Mouse (Mus musculus) heart, postnatal 25 days (tissue): ENCODE measurements around the gene Arhgap35. TPM values are rescaled to one million over a fixed set of nuclear protein-coding genes. Genes with fewer than 3 reads are reported as not detected.
A peak's percentile ranks its signal among the peaks of the same experiment; 100 is the strongest.

Source experiments
- DNase-seq: peaks from one replicate; pipeline ENCODE4 v3.0.0; 2022; ENCODE audit warnings: low spot score
- intact Hi-C: fragments of 180-260 bp; cut with DNase I; formaldehyde crosslinking; loops from one replicate; pipeline ENCODE4 v1.15.1; 2025
- total RNA-seq, 2 experiments: library from RNA; stranded (reverse); gene quantifications; 2 replicates each; pipeline ENCODE4 v1.2.3; 2021

Gene Arhgap35
- total RNA-seq, 2 experiments from 2014 or later, result 34.2 to 35.8 TPM

DNA sequence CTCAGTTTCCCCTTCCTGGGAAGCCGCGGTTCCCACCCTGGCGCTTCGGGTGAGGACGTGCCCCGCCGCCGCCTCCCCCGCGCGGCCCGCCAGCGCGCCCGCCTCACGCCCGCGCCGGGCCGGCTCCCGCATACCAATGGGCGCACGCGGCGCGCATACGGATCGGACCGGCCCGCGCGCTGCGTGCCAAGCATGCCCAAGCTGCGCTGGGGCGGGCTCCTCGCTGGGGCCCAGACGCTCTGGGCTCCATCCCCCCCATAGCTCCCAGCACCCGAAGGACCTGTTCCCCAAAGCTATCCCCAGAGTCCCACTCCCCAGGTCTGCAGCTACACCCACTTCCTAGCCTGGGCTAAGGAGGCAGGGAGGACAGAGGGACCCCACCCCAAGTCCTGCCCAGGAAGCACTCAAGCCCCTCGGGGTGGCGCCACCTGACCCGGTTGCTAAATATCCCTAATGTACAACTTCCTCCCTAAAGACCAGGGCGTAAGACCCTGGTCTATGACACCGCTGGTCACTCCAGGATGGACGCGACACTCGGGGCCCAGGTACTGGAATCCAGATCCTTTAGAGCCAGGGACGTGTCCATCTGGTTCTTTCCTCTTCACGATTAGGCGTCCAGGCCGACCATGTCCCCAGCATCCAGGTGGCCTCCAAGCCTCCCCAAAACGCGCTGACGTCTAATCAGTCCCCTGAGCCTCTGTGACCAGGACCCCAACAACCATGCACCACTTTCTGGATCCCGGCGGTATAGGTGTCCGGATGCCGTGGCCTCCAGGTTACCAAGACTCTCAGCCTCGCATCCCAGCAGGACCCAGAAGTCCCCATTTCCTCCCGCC is 138.8 kb downstream of the Arhgap35 start:
- DNase-seq, result no peak
- intact Hi-C loops, result no loop called here

DNA sequence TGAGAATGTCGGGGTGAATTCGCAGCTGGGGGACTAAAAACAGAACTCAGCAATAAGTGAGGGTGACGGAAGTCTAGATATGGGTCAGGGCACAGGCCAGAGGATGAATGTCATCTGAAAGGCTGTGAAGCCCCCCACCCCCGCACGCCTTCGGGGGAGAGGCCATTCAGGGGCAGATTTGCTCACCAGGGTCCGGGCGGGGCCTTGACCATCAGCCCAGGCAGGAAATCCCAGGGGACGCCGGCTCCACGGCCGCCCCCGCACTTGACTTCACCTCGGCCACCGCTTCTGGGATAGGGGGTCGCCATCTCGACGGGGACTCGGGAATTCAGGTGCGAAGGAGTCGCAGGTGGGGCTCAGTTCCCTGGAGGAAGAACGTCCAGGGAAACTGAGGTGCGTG is 139.5 kb downstream of the Arhgap35 start:
- intact Hi-C loops, result no loop called here
- DNase-seq, result no peak

DNA sequence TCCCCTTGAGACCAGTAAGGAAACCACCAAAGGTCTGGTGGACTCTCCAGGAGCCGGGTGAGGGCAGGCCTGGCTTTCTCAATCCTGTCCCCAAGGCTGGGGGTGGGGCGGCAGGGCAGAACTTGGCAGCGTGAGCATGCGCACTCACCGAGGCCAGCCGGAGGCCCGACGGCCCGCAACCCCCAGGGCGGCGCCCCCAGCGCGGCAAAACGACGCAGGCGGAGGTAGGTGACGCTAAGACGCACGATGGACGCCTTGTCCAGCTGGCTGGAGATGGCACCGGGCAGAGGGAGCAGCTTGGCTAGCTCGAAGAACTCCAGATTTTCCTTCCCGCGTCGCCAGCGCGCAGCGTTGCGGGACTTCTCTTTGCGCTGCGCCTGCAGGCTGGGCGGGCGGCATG is 140.3 kb downstream of the Arhgap35 start:
- no peak for DNase-seq
- intact Hi-C loops, result no loop called here

DNA sequence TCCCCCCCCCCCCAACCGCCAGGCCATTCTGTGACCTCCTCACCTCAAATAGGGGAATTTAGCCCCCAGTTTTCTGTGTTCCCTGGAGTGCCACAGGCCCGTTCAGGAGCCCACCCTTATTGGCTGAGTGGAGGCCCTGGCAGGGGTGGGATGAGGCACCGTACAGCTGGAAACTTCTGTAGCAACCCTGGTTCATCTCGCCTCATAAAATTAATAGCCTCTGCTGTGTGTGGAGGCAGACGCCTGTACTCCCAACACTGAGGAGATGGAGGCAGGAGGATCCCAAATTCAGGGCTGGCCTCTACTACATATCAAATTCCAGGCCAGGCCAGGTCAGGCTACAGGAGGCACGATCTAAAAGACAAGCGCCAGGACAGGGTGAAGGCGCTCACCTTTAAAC is 140.9 kb downstream of the Arhgap35 start:
- intact Hi-C loops, result no loop called here
- DNase-seq, result no peak

DNA sequence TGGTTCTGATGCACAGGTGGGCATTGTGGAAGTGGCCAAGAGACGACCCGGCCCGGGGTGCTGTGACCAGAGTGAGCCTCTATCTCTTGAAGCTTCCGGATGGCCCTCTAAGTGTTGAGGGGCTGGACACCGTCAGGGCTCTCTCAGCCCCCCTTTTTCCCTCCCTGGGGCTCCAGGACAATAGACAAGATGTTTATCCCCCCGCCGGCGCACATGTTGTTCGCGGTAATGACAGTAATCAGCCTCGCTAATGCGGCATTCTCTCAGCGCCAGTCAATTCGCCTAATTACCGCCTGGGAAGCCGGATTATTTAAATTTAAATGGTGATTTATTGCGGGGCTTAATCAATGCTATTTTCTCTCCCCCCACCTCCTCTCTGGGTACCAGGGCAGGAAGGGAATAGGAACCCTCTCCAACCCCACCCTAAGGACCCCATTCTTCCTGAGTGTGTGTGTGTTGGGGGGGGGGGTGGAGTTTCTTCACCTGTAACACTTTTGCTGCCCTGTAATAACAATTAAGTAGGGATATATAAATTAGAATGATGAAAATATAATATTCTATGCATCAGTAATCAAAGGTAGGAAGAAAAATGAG is 142.6 kb downstream of the Arhgap35 start:
- no peak for DNase-seq
- intact Hi-C loops, result no loop called here

DNA sequence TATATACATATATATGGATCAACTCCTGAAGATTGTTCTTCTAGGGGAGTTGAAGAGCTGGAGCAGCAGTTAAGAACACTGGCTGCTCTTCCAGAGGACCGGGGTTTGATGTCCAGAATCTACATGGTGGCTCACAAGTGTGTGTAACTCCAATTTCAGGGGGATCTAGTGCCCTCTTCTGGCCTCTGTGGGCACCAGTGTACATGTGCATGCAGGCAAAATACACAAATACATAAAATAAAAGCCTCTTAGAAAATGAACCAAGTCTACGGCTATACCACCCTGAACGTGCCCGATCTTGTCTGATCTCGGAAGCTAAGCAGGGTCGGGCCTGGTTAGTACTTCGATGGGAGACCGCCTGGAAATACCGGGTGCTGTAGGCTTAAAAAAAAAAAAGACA is 143.2 kb downstream of the Arhgap35 start:
- intact Hi-C loops, result no loop called here
- no peak for DNase-seq

DNA sequence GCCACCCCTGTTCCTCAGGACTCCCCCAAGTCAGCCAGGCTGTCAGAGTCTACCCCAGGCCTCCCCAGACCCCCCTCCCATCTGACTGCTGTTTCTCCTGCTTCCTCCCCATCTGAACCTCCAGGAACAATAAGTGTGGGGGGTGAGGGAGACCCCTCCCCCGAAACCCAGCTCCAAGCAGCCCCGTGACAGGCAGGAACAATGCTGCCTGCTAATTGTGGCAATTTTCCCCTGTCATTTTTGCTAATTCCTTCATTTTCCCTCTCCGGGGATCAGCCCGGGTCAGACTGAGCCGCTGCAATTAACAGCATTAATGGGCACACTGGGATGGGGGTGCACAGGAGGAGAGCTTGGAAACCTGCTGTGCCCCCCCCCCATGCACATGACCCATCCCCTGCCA is 146.7 kb downstream of the Arhgap35 start:
- DNase-seq, result no peak
- intact Hi-C loops, result no loop called here

DNA sequence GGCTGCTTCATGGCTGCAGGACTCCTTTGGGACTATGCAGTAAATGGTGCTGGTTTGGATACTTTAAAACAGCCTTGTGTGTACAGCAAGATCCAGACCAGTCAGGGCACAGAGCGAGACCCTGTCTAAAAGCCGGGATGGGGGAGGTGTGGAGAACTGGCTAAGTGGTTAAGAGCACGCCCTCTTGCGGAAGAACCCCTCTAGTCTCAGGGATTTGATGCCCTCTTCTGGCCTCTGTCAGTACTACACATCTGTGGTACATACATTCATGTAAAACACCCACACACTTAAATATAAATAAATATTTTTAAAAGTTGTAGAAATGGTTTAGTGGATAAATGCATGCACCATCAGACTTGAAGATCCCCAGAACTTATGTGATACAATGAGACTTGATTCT is 148.2 kb downstream of the Arhgap35 start:
- intact Hi-C loops, result no loop called here
- no peak for DNase-seq

DNA sequence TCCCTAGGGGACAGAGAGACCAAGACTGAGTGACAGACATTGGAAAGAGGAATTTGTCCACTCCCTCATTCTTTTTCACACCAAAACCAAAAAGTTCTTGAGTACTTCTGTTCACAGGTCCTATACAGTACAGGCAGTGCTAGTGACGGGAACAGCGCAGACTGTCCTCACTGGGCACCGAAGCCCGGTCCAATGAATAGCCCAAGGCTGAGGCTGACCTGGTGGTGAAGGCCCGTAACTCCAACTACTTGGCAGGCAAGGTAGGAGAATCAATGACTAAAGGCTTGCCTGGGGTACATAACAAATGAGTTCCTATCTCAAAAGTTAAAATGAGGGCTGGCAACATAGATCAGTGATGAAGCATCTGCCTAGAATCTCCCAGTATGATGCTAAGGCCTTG is 149.2 kb downstream of the Arhgap35 start:
- no peak for DNase-seq
- intact Hi-C loops, result loop anchor here (1.0 to 2.0 kb wide), 2 partner anchors 26 to 153 kb away; no protein-coding TSS in a partner anchor

DNA sequence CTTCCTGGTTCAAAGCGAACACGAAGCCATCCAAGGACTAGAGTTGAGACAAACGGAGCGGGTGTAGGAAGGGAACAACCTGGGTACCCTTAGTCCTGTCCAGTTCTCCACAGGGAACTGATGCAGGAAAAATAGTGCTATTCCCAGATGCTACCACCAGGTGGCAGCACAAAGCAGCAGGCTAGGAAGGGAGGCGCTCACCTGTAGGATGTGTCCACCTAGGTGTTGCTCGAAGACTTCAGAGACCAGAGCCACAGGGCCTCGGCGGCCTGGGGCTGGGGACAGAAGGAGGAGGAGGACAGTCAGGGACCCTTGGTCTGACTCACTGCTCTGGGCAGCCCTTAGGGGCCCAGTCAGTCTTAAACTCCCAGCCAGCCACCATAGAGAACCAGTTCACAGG is 149.6 kb downstream of the Arhgap35 start:
- intact Hi-C loops, result loop anchor here (1.0 to 2.0 kb wide), 2 partner anchors 26 to 154 kb away; no protein-coding TSS in a partner anchor

DNA sequence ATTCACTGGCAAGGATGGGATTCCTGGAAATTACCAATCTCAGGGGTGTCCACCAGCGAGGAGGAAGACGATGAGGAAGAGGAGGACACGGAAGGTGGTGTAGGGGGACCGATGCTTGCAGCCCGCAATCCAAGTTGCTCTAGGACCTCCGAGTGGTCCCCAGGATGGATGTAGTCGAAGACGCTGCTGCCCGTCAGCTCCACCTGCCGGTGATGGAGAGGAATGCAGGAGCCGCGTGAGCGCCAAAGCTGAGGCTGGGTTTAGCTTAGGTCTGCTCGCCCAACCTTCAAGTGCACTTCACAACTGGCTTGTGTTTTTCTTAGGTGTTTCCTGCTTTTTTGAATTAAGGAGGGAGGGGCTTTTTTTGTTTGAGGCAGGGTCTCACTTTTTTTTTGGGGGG is 151.6 kb downstream of the Arhgap35 start:
- intact Hi-C loops, result loop anchor here (1.0 to 2.0 kb wide), 2 partner anchors 67 to 86 kb away; no protein-coding TSS in a partner anchor
- DNase-seq, result peak; percentile 48

More for the DNA sequence above, 149.6 kb downstream of the Arhgap35 start:
- DNase-seq, result peak; percentile 21

DNA sequence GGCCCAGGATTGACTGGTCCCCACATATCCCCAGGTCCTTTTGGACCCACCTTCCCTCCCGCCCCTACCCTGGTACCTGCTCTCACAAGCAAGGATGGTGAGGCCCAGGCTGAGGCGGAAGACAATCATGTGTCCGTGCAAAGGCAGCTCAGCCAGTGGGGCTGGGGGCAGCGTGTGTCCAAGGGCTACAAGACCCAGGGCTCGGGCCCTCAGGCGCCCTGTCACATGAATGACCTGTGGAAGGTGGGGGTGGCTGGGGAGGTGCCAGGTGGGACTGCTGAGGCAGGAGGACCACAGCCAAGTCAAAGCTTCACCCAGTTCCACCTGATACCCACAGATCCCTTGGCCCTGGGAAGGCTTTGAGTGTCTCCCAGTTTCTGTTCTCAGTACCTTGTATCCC is 153.1 kb downstream of the Arhgap35 start:
- DNase-seq, result no peak
- intact Hi-C loops, result loop anchor here (2.0 kb wide), 1 partner anchor 85 kb away; no protein-coding TSS in a partner anchor

DNA sequence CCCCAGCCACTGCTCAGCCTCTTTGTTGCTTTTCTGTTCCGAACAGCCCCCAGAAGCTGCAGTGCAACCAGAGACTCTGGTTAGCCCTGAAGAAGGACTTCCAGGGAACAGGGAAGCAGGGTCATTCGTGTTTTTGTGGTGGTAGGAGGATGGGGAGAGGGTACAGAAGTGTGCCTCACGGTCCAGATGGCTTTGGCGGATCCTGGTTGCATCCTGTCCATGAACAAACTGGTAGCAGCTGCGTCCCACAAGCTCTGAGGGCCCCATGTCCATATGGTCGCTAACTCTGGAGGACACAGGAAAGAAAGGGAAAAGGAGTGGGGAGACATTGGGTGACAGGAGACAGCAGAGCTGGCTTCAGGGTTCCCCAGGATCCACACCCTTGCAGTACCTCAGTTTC is 153.6 kb downstream of the Arhgap35 start:
- intact Hi-C loops, result no loop called here
- no peak for DNase-seq

DNA sequence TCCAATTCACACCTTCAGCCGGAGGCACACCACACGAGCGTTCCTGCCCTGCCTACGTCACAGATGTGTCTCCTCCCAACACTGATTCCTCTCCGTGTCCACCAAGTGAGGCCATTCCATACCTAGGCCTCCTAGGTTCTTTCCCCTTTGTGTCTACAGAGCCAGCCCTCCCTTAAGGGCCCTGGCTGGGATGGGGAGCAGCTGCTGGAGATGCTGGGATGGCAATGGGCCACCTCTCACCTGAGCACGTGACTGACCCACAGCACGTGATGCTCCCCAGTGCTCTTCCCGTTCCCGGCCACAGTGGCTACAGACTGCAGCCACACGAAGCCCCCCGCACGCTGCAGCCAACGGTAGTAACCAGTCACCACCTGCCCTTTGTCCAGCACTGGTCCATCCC is 154.2 kb downstream of the Arhgap35 start:
- intact Hi-C loops, result no loop called here
- no peak for DNase-seq

DNA sequence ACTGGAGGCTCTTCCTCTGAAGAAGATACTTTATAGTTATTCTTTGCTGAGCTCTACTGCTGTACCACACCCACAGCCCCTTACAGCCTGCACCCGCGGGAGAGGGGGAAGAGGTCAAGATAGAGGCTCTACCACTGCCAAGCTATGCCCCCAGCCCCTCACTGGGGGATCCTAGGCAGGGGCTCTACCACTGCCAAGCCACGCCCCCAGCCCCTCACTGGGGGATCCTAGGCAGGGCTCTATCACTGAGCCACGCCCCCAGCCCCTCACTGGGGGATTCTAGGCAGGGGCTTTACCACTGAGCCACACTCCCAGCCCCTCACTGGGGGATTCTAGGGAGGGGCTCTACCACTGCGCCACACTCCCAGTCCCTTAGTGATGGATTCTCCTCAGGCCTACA is 158.5 kb downstream of the Arhgap35 start:
- no peak for DNase-seq
- intact Hi-C loops, result no loop called here

DNA sequence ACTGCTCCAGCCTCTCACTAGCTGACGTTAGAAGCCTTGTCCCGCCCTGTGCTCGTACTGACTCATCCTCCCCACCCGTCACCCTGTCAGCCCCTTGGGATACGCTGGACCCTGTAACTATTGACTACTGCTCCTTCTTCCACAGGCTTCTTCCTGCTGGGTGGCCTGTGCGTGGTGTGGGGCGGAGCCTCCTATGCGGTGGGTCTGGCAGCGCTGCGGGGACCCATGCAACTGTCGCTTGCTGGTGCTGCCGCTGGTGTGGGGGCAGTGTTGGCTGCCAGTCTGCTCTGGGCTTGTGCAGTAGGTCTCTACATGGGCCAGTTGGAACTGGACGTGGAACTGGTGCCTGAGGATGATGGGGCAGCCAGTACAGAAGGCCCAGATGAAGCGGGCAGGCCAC is 159.8 kb downstream of the Arhgap35 start:
- no peak for DNase-seq
- intact Hi-C loops, result no loop called here

DNA sequence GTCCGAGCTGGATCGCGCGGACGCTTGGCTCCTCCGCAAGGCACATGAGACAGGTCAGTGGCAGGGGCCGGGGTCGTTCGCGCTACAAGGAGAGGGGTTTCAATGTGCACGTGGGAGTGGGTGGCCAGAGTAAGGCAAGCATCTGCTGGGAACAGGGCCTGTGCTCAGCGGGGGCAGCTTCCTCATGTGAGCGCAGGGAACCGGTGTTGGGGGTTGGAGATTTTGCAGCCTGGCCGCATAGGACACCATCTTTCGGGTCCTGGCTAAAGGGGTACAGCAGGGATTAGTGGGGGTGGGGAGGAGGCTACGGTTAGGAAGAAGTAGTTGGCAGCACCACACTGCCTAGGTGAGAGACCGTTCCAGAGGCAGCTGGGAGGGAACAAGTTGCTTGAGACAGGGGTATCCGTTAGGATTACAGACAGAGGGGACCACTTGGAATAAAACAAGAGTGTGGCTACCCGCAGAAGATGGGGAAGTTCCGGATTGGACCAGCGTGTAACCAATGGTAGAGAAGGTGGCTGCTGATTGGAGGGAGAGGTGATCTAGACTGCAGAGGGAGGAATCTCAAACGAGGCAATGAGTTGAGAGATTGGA is 161.6 kb downstream of the Arhgap35 start:
- peak; percentile 49 for DNase-seq
- intact Hi-C loops, result no loop called here

DNA sequence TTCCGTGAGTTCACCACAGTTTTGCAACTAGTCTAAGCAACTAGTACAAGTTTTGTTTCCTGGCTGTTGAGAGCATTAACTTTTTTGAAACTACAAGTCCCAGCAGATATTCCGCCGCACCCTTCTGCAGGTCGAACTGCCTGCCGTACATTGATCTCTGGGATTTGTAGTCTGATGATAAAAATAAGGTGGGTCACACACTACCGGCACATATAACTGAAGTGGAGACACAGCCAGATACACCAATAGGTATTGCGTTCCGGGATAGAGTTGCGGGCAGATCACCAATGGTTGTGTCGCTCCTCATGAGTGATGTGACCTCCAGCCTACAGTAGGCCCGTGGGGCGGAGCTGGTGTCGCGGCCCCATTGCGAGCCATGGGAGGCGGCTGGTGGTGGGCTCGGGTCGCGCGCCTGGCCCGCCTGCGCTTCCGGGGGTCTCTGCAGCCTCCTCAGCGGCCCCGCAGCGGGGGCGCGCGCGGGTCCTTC is 162.2 kb downstream of the Arhgap35 start, which contains the start of gene Tmem160:
Gene Tmem160 (plus strand): TSS at position 193 of the 487 bp plus-strand sequence.
- intact Hi-C loops, result no loop called here
- DNase-seq, result peak; percentile 91

DNA sequence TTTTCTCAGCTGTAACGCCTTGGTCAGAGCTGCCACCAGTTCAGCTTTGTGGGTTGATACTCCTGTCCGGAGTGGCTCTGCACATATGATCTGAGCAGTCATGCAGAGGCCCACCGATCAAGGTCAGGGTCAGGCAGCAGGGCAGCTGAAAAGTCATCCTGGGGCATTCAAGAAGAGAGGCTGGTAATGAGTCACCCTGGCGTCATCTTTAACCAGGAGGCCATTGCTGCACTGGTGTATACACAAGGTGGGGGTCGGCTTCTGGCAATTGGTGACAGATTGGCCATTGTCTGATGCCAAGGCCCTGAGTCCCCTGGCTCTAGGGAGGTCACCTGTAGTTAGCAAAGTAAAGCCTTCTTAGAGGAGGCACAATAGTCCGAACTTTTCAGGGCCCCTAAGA is 163.1 kb downstream of the Arhgap35 start:
- no peak for DNase-seq
- intact Hi-C loops, result no loop called here
